Mouse (Mus musculus) frontal cortex, adult (tissue): ENCODE data around the gene Mgea5.
"Not testable (repeated sequence)": the region's sequence is repeated elsewhere in the genome, so short reads cannot be mapped to it uniquely, and the experiment has no call there.

Source experiments
- ATAC-seq: cut with Nextera tagmentation; 2 replicates; pipeline ENCODE4 v1.9.2; 2017; ENCODE audit warnings: mild to moderate bottlenecking, moderate library complexity, mixed read lengths; ENCODE audit not compliant: low TSS enrichment

Mgea5 gene

GRCm38 (mm10) chr19:45783181-45783932, at the start of gene Mgea5:
TSS of gene Mgea5 (minus strand) at chr19:45783837.
- peak; percentile 94 for ATAC-seq

DNA sequence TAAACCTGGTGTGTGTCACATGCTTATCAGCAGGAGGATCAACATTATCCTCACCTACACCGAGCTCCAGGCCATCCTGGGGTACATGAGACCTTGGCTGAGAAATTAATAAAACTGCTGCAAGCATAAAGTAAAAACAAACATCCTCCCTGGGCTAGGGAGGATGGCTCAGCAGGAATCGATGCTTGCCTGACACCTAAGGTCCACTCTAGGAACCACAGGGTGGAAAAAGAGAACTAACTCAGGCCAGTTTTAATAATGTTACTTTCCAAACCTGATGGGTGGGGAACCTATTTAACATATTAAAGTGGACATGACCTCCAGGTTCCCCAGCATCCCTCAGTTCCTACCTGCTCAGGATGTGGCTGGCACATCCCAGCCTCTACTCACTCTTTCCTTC, 47.0 kb upstream of the Mgea5 start:
- ATAC-seq = no peak

DNA sequence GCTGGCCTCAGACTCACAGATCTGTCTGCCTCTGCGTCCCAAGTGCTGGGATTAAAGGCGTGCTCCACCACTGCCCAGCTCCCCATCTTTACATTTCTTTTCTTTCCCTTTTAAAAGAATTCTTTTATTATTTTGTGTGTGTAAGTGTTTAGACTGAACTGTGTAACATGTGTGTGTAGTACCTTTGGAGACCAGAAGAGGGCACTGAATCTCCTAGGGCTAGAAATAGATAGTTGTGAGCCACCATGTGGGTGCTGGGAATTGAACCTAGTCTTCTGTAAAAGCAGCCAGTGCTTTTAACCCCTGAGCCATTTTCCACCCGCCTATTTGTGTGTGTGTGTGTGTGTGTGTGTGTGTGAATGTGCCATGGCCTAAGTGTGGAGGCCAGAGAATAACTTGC, 44.1 kb upstream of the Mgea5 start:
- no peak for ATAC-seq

- ATAC-seq = no peak
These were observed 43.5 kb upstream of the Mgea5 start for GRCm38 (mm10) chr19:45827125-45827524.

GRCm38 (mm10) chr19:45826146-45826545, 42.5 kb upstream of the Mgea5 start:
- ATAC-seq = no peak

- 0 out of 2 replicates have a peak, but pooled peaks have one; percentile 35 for ATAC-seq
These were observed 38.2 kb upstream of the Mgea5 start for GRCm38 (mm10) chr19:45821832-45822231.

GRCm38 (mm10) chr19:45817816-45818490, 34.3 kb upstream of the Mgea5 start:
- ATAC-seq = no peak

- ATAC-seq = no peak
These were observed 33.1 kb upstream of the Mgea5 start for GRCm38 (mm10) chr19:45816727-45817126.

GRCm38 (mm10) chr19:45815831-45816405, 32.3 kb upstream of the Mgea5 start, which contains the start of gene Kcnip2:
TSS of gene Kcnip2 (minus strand) at chr19:45816061.
- peak; percentile 33 for ATAC-seq

DNA sequence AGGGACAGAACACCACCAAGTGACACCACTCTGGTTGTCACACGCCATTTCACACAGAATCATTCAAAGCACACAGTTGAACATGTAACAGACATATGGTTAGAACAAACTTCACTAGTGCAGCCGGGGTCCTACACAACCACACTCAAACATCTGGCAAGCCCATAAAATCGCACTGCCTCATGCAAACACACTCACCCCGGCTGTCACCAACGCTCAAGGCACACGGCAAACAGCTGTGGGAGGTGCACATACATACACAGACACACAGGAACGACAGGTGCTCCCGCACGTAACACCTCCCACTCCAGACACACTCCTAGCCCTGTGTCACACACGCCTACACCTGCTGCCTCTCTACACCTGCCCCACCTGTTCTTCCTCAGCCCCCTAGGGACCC, 31.5 kb upstream of the Mgea5 start:
- peak; percentile 13; the same call in 1 of the 2 replicates for ATAC-seq

GRCm38 (mm10) chr19:45813801-45814200, 30.2 kb upstream of the Mgea5 start:
- no peak for ATAC-seq

- ATAC-seq = no peak
These were observed 29.6 kb upstream of the Mgea5 start for GRCm38 (mm10) chr19:45813263-45813662.

GRCm38 (mm10) chr19:45812673-45813252, 29.1 kb upstream of the Mgea5 start:
- no peak for ATAC-seq

DNA sequence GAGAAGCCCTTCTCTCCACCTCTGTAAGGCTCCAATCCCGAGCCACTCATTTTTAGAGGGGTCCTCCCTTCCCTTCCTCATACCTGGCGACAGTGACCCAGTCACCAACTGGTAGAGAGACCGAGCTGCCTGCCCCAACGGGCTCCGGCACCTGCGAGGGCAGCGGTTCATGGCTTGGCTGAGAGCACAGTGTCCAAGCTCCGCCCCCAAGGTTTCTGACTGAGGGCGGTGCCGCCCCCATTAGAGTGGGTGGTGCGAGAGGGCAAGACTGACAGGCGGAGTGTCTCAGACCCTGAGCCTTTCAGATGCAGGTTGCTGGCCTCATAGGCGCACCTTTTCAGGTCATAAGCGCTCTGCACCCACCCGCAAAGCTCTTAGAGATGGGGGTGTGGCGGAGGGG, 28.5 kb upstream of the Mgea5 start:
- no peak for ATAC-seq

- ATAC-seq = no peak
These were observed 27.5 kb upstream of the Mgea5 start for GRCm38 (mm10) chr19:45811028-45811674.

DNA sequence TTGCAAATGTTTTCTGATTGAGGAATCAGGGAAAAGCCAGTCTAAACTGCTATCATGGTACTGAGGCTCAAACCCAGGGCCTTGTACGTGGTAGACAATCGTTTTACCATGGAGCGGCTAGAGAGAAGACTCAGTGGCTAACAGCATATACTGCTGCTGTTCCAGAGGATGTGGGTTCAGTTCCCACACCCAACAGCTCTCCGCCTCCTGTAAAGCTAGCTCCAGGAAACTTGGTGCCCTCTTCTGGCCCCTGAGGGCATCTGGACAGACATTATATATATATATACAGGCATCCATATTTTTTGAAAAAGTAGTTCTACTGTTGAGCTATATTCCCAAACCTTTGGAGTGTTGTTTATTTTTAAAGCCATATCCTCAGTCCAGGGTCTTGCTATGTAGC, 24.1 kb upstream of the Mgea5 start:
- no peak for ATAC-seq

- not testable (repeated sequence) for ATAC-seq
These were observed 22.2 kb upstream of the Mgea5 start for GRCm38 (mm10) chr19:45805817-45806216.

GRCm38 (mm10) chr19:45804593-45805368, 21.1 kb upstream of the Mgea5 start:
- ATAC-seq = peak; percentile 78

DNA sequence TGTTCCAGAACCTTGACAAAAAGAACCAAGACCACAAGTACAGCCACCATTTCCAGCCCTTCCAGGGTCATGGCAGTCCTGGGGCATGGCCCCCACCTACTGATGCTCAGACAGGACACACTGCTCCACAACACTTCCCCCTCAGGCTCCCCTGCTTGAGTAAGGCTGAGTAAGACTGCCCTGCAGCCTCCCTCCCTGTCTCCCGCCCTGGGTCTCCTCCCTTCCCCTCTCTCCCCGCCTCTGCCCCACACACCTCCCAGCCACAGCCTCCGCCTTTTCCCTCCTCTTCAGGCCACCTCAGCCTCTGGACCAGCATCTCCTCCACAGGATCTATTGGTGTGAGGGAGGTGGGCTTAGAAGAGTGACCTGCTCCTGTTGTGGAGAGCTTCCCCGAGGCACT, 19.8 kb upstream of the Mgea5 start:
- ATAC-seq = no peak

DNA sequence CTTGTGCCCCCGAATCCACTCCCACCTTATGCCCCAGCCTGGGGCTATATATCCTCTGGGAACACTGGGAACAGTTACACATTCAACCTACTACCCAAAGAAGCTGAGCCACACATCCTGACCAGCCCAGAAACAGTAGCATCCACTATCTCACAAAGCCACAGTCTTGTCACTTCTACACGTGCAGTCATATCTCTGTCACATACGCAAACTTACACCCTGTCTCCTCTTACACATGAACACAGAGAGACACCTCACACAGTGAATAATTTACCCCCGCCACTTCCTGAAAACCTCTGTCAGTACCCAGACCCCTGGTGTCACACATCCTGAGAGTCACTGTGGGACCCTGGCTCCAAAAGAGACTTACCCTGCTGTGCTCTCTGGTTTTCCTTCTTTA, 19.1 kb upstream of the Mgea5 start:
- ATAC-seq = 0 out of 2 replicates have a peak, but pooled peaks have one; percentile 3

GRCm38 (mm10) chr19:45796879-45797278, 13.2 kb upstream of the Mgea5 start:
- no peak for ATAC-seq
